Mouse (Mus musculus): ENCODE results near the gene Plekhg1. TPM values are rescaled to one million over a fixed set of nuclear protein-coding genes. Genes with fewer than 3 reads are reported as not detected.

The Plekhg1 gene
- polyA plus RNA-seq, 1 experiment from 2014 or later, result 9.8 TPM

DNA sequence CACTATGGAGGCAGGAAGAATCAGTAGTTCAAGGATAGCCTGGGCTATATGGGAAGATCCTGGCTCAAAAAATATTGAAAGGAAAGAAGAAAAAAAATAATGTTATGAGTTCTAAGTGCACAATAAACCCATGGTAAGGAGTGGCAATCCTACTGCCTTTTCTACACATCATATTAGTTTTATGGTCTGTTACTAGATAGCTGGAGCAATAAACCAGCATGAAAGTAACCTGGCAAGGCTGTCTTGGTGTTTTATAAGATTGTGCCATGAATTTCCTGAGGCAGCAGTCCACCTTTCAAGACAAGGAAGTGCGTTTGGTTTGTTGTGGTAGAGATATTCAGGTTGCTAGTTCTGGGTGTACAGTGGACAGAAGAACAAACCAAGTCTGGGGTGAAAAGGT lies 9.4 kb downstream of the Plekhg1 start:
- Histone ChIP-seq H3K4me1 (no peaks in the 10 kb centered on the region), H3K4me3 (no peak overlapping the region), H3K27ac (no peak overlapping the region), H3K36me3 (no peaks in the 10 kb centered on the region), H3K27me3 (ENCODE audit: low read depth, poor library complexity, severe bottlenecking) (no peaks in the 10 kb centered on the region), H3K9me3 (replicated peaks) (no peaks in the 10 kb centered on the region)
- 78% methylated on average over 1 of the region's 1 CpGs for WGBS
- no peak for DNase-seq (ENCODE audit: low spot score)

DNA sequence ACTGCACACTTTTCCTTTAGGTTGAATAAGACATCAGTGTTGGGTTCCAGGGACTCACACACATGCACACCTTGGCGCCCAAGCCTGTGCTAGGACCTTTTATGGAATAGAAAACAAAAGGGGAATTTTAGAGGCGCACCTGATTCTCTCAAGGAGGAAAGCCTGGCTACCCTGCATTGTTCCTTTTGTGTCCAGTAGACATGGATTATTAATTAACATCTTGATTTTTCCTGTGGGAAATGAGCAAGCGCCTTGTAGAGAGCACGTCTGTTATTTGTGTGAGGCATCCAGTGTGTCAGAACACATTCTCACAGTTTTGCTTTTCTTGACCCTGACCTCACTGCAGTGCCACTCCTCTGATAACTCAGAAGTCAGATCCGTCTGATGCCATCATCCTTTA lies 21.8 kb downstream of the Plekhg1 start:
- Histone ChIP-seq H3K4me1 (no peaks in the 10 kb centered on the region; the same call in 1 of the 2 replicates), H3K4me3 (no peak overlapping the region), H3K27me3 (ENCODE audit: low read depth, poor library complexity, severe bottlenecking) (no peaks in the 10 kb centered on the region), H3K36me3 (no peaks in the 10 kb centered on the region), H3K9me3 (replicated peaks) (no peaks in the 10 kb centered on the region), H3K27ac (no peak overlapping the region)
- 89% methylated on average over 5 of the region's 5 CpGs for WGBS
- no peak for DNase-seq (ENCODE audit: low spot score)

DNA sequence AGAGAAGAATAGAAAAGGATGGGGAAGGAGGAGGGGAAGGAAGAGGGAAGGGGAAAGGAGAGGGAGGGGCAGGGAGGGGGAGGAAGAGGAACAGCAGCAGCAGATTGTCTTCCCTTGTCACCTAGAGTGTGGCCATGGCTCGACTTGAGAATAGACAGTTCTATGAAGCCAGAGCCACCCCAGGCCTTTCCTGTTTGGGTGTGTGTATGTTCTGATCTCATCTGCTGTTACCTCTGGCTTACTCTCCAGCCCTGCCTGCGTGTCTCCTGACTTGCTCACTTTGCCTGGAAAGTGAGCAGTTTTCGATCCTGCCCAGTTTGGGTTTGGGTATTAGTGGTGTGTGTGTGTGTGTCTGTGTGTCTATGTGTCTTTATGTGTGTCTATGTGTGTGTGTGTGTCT lies 23.0 kb downstream of the Plekhg1 start:
- H3K4me3 ChIP-seq, result no peak overlapping the region
- no peaks in the 10 kb centered on the region for H3K27me3 ChIP-seq (ENCODE audit: low read depth, poor library complexity, severe bottlenecking)
- H3K27ac ChIP-seq, result no peak overlapping the region
- 72% methylated on average over 3 of the region's 3 CpGs for WGBS
- no peaks in the 10 kb centered on the region; the same call in 1 of the 2 replicates for H3K4me1 ChIP-seq
- DNase-seq (ENCODE audit: low spot score), result no peak
- H3K36me3 ChIP-seq, result no peaks in the 10 kb centered on the region
- no peaks in the 10 kb centered on the region for H3K9me3 ChIP-seq (replicated peaks)

DNA sequence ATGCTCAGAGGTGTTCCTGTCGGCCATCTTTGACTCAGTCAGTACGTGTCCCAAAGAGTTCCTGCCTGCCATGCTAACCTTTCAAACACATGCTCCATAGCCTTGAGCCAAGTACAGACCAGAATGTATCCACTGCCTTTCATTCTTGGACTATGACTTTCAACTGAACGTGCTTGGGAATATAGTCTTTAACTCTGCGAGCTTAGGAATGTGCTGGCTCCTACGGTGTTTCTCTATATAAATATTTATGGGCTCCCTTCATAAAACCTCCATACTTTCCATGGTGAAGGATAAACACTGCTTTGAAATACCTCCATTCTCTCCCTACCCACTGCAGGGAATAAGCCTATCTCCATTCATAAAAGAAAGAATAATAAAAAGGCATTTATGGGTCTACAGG lies 29.0 kb downstream of the Plekhg1 start:
- no peak for DNase-seq (ENCODE audit: low spot score)

DNA sequence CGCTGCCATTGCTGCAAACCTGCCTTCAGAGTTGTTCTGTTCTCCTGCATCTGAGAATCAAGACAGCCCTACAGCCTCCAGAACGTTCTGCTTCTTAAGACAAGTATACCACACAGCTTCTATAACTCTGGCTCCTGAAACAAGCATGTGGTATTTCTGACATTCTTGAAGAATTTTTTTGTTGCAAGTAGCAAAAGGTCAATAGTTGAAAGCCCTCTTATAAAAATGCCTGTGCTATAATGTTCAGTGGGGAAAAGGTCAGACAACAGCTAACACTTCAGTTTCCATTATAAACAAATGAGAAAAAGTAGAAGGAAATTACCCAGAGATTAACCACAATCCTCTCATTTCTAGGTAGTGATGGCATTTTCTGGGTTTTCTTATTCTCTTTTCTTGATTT lies 34.2 kb downstream of the Plekhg1 start:
- DNase-seq (ENCODE audit: low spot score), result no peak
- Histone ChIP-seq H3K36me3 (no peaks in the 10 kb centered on the region), H3K27me3 (ENCODE audit: low read depth, poor library complexity, severe bottlenecking) (no peaks in the 10 kb centered on the region), H3K27ac (no peak overlapping the region), H3K4me3 (no peak overlapping the region), H3K4me1 (no peaks in the 10 kb centered on the region), H3K9me3 (replicated peaks) (no peaks in the 10 kb centered on the region)
- 88% methylated on average over 2 of the region's 2 CpGs for WGBS

More for the DNA sequence above, 29.0 kb downstream of the Plekhg1 start:
- Histone ChIP-seq H3K9me3 (replicated peaks) (no peaks in the 10 kb centered on the region), H3K36me3 (no peaks in the 10 kb centered on the region), H3K27me3 (ENCODE audit: low read depth, poor library complexity, severe bottlenecking) (no peaks in the 10 kb centered on the region), H3K4me1 (no peaks in the 10 kb centered on the region), H3K4me3 (no peak overlapping the region), H3K27ac (no peak overlapping the region)
- WGBS, result 93% methylated on average over 5 of the region's 5 CpGs

DNA sequence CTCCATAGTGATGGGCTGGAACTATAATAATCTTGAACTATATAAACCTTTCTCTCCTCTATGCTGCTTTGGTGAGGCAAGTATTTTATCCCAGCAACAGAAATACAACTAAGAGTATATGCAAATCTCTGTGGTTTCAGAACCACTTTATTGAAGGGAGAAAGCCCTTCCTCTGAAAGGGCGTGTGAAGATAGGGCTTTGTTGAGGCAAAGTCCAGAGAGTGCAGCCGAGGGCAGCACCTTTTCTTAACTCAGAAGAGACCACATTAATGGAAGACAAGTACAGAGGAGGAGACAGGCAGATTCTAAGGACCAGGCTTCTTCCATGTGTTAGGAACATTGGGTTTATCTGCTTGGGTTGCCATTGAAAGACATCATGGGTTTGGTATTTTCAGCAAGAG lies 36.6 kb downstream of the Plekhg1 start:
- no peak for DNase-seq (ENCODE audit: low spot score)
- Histone ChIP-seq H3K27me3 (ENCODE audit: low read depth, poor library complexity, severe bottlenecking) (no peaks in the 10 kb centered on the region), H3K36me3 (no peaks in the 10 kb centered on the region), H3K27ac (no peak overlapping the region), H3K4me3 (no peak overlapping the region), H3K4me1 (no peaks in the 10 kb centered on the region), H3K9me3 (replicated peaks) (no peaks in the 10 kb centered on the region)
- 85% methylated on average over 2 of the region's 2 CpGs for WGBS

DNA sequence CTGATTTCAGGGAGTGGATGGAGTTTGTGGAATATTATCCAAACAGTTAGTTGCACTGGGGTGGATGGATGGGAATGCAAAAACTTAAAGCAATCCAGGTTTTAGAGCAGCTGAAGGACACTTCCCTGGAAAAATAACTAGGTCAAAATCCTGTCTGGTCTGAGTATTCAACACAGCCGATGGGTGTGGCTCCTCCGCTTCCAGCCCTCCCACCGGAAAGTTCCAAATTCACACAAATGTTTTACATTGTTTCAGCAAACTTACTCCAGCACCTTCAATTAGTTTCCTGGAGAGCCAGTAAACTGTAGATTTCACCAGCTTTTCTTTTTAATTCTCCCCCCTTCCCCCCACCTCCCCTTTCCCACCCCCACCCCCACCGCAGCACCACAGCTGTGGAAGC lies 45.2 kb downstream of the Plekhg1 start:
- no peak for DNase-seq (ENCODE audit: low spot score)
- Histone ChIP-seq H3K27ac (no peak overlapping the region), H3K4me3 (no peak overlapping the region), H3K9me3 (replicated peaks) (no peaks in the 10 kb centered on the region), H3K36me3 (no peaks in the 10 kb centered on the region), H3K27me3 (ENCODE audit: low read depth, poor library complexity, severe bottlenecking) (no peaks in the 10 kb centered on the region), H3K4me1 (peaks cover 5% of the 10 kb centered on the region; the same call in 1 of the 2 replicates)
- 89% methylated on average over 4 of the region's 4 CpGs for WGBS

DNA sequence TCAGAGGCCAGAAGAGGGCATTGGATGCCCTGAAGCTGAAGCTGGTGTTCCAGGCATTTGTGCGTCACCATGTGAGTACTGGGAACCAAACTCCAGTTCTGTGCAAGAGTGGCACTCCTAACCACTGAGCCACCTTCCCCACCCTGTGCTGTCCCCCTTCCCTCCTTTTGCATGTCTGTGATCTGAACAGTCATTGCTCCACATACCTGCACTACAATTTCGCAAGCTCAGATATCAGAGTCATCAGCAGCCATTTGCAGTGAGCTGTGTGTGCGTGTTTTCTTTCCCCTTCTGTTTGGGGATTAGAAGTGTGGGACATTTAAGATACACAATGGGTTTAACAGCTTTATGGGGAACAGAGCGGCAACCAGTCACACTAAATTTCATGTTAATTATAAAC lies 46.4 kb downstream of the Plekhg1 start:
- H3K27me3 ChIP-seq (ENCODE audit: low read depth, poor library complexity, severe bottlenecking), result no peaks in the 10 kb centered on the region
- no peaks in the 10 kb centered on the region for H3K36me3 ChIP-seq
- H3K27ac ChIP-seq, result no peak overlapping the region
- peaks cover 5% of the 10 kb centered on the region; the same call in 1 of the 2 replicates for H3K4me1 ChIP-seq
- WGBS, result 90% methylated on average over 4 of the region's 4 CpGs
- DNase-seq (ENCODE audit: low spot score), result no peak
- H3K9me3 ChIP-seq (replicated peaks), result no peaks in the 10 kb centered on the region
- no peak overlapping the region for H3K4me3 ChIP-seq

DNA sequence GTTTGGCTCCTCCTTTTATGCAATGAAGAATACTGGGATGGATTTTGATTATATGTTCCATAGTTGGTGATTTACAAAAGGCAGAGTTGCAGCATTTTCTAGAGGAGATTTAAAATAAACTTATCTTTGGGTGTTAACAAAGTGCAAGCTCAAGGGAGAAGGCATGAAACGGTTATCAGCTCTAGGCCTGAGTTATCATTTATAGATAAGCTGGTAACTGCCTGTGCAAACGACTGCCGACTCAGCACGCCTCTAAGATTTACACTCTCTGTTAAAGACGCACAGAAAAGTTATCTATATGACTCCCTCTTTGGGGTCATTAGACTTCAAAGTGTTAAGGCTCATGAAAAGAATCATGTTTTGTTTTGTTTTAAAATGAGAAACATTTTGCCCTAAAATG lies 46.8 kb downstream of the Plekhg1 start:
- Histone ChIP-seq H3K27me3 (ENCODE audit: low read depth, poor library complexity, severe bottlenecking) (no peaks in the 10 kb centered on the region), H3K27ac (no peak overlapping the region), H3K9me3 (replicated peaks) (no peaks in the 10 kb centered on the region), H3K4me1 (peaks cover 5% of the 10 kb centered on the region; the same call in 1 of the 2 replicates), H3K36me3 (no peaks in the 10 kb centered on the region), H3K4me3 (no peak overlapping the region)
- 68% methylated on average over 5 of the region's 5 CpGs for WGBS
- DNase-seq (ENCODE audit: low spot score), result no peak

DNA sequence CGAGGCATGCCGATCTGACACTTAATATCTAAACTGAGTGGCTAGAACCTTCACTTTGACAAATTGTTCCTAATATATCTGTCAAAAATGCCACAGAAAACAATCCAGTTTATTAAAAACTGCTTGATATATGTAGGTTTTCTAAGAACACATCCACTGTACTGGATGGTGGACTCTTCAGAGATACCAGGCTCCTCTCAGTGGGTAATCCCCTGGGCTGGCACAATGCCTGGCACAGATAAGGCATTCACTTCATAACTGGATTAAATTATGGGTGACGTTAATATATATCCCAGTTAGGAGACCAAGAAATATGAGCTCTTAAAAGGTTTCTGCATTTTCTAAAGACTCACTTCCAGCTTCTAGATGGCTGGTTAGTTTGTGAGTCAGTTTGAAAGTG lies 53.7 kb downstream of the Plekhg1 start:
- Histone ChIP-seq H3K4me1 (peaks cover under 1% of the 10 kb centered on the region; the same call in 1 of the 2 replicates), H3K27ac (no peak overlapping the region), H3K27me3 (ENCODE audit: low read depth, poor library complexity, severe bottlenecking) (no peaks in the 10 kb centered on the region), H3K4me3 (no peak overlapping the region), H3K9me3 (replicated peaks) (no peaks in the 10 kb centered on the region), H3K36me3 (no peaks in the 10 kb centered on the region)
- DNase-seq (ENCODE audit: low spot score), result no peak
- WGBS, result 85% methylated on average over 3 of the region's 3 CpGs

DNA sequence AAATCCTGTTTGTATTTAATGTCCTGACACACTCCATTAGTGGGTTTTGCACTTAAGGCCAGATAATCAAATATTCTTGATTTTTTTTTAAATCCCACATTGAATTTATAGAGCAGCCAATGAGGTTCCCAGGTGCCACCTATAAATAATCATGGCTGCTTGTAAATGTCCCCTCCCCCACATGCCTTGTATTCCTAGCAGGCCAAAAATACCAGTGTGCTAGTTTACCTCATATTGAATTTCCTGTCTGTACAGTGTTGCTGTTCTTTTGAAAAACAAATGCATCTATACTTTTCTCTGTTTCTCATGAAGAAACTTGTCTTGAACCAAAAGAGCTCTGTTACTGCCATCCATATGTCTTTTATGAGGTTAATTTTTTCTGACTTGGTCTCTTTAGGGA lies 59.3 kb downstream of the Plekhg1 start:
- Histone ChIP-seq H3K27me3 (ENCODE audit: low read depth, poor library complexity, severe bottlenecking) (no peaks in the 10 kb centered on the region), H3K9me3 (replicated peaks) (no peaks in the 10 kb centered on the region), H3K27ac (no peak overlapping the region), H3K36me3 (no peaks in the 10 kb centered on the region), H3K4me3 (no peak overlapping the region), H3K4me1 (peaks cover 2% of the 10 kb centered on the region; the same call in 1 of the 2 replicates)
- no peak for DNase-seq (ENCODE audit: low spot score)

DNA sequence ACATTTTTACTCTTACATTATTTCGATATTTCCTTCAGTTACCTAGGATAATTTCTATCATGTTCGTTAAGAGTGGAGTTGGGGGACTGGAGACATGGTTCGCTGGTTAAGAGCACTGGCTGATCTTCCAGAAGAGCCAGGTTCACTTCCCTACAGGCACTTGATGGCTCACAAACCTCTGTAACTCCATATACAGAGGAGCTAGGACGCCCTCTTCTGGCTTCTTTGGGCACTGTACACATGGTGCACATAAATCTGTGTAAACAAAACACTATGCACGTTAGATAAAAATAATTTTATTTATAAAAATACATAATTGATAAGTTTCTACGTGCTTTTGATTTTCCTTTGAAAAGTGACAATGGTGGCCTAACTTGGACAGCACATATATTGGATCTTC lies 61.1 kb downstream of the Plekhg1 start:
- Histone ChIP-seq H3K27ac (no peak overlapping the region), H3K4me1 (peaks cover 2% of the 10 kb centered on the region; the same call in 1 of the 2 replicates), H3K36me3 (no peaks in the 10 kb centered on the region), H3K27me3 (ENCODE audit: low read depth, poor library complexity, severe bottlenecking) (no peaks in the 10 kb centered on the region), H3K9me3 (replicated peaks) (no peaks in the 10 kb centered on the region), H3K4me3 (no peak overlapping the region)
- WGBS, result 79% methylated on average over 6 of the region's 6 CpGs
- no peak for DNase-seq (ENCODE audit: low spot score)

DNA sequence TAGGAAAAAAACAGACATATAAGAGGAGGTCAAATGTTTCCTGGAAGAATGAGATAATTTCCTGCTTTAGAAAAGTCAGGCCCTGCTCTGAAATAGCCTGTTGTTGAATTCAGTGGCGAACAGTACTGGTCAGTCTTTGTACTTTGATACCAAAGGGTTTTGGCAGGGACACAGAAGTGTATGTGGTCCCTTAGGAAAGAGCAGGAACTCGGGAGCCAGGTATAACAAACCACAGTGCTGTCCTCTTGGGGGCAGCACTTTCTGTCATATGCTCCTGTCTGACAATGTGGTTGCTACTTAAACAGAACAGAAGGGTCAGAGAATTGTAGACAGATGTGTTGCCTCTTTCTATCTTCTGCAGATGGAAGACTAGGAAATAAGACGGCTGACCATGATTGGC lies 65.2 kb downstream of the Plekhg1 start:
- WGBS, result 51% methylated on average over 3 of the region's 3 CpGs
- H3K27ac ChIP-seq, result no peak overlapping the region
- DNase-seq (ENCODE audit: low spot score), result no peak
- H3K9me3 ChIP-seq (replicated peaks), result no peaks in the 10 kb centered on the region
- H3K4me3 ChIP-seq, result no peak overlapping the region
- no peaks in the 10 kb centered on the region for H3K27me3 ChIP-seq (ENCODE audit: low read depth, poor library complexity, severe bottlenecking)
- H3K36me3 ChIP-seq, result no peaks in the 10 kb centered on the region
- H3K4me1 ChIP-seq, result peaks cover 6% of the 10 kb centered on the region; the same call in 1 of the 2 replicates

DNA sequence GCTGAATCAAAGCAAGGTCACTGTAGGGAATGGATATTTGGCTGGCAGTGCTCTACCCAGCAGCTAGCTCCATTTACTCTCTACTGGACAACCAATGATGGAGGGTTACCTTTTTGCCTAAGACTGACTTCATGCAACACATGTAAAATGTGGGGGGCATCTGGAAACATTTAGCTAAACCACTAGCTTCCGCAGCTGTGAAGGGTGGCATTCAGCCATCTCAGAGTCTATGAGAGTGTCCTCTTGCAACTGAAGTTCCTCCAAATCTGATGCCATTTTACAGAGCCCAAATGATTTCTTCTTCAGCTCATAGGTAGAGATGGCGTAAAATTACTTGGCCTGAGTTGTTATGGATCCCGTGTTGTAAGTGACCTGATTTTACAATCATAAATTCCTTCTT lies 67.8 kb downstream of the Plekhg1 start:
- H3K27me3 ChIP-seq (ENCODE audit: low read depth, poor library complexity, severe bottlenecking), result no peaks in the 10 kb centered on the region
- DNase-seq (ENCODE audit: low spot score), result no peak
- no peak overlapping the region for H3K27ac ChIP-seq
- 83% methylated on average over 3 of the region's 3 CpGs for WGBS
- H3K4me3 ChIP-seq, result no peak overlapping the region
- H3K36me3 ChIP-seq, result no peaks in the 10 kb centered on the region
- no peaks in the 10 kb centered on the region for H3K9me3 ChIP-seq (replicated peaks)
- H3K4me1 ChIP-seq, result peaks cover 12% of the 10 kb centered on the region
